Mouse (Mus musculus) bone marrow macrophage, adult 2 months (primary cell): ENCODE results near the gene Pdrg1. TPM values are rescaled to one million over a fixed set of nuclear protein-coding genes. Genes with fewer than 3 reads are reported as not detected.

Experiments
- H3K27ac ChIP-seq: 2 replicates; pipeline ENCODE4 v1.5.1; 2012; ENCODE audit warnings: low read depth, low read length; ENCODE audit not compliant: insufficient read depth
- H3K4me1 ChIP-seq: 2 replicates; pipeline ENCODE4 v1.6.1; 2012; ENCODE audit warnings: low read length; ENCODE audit not compliant: control insufficient read depth, insufficient read depth
- H3K4me3 ChIP-seq: 2 replicates; pipeline ENCODE4 v1.5.1; 2012; ENCODE audit warnings: mild to moderate bottlenecking, low read length, moderate library complexity; ENCODE audit not compliant: insufficient read depth
- CTCF ChIP-seq: IDR thresholded peaks from 2 replicates; pipeline ENCODE4 v1.5.1; 2012; ENCODE audit warnings: low read depth, mild to moderate bottlenecking, low read length, moderate library complexity
- POLR2A ChIP-seq: IDR thresholded peaks from 2 replicates; pipeline ENCODE4 v1.6.1; 2012; ENCODE audit warnings: mild to moderate bottlenecking, low read depth, low read length, borderline replicate concordance
- polyA plus RNA-seq: library from polyadenylated mRNA; stranded (reverse); fragments of >200 nt; gene quantifications from 2 replicates; pipeline ENCODE4 v1.2.4, GENCODE M21; 2012; ENCODE audit not compliant: missing spikeins, insufficient read depth, insufficient read length

The Pdrg1 gene
- polyA plus RNA-seq = 52.8 and 79.8 TPM in 2 replicates

GRCm38 (mm10) chr2:153014758-153015593 is at the start of gene Pdrg1:
Pdrg1 (minus strand) TSS chr2:153015427.
- Histone ChIP-seq H3K27ac (no peak within 1 kb of the TSS), H3K4me3 (peak within 1 kb of the TSS; percentile 99), H3K4me1 (peaks cover 5% of the 10 kb centered on the region; the same call in 1 of the 2 replicates)
- peak; percentile 62 for TF ChIP-seq CTCF
- TF ChIP-seq POLR2A = no peak

GRCm38 (mm10) chr2:153064190-153064970 is 49.2 kb upstream of the Pdrg1 start:
- TF ChIP-seq POLR2A (no peak), CTCF (no peak)
- Histone ChIP-seq H3K4me3 (no peak overlapping the region), H3K4me1 (no peaks in the 10 kb centered on the region), H3K27ac (no peak overlapping the region)

GRCm38 (mm10) chr2:153063394-153063793 is 48.2 kb upstream of the Pdrg1 start:
- TF ChIP-seq CTCF (no peak), POLR2A (no peak)
- no peaks in the 10 kb centered on the region for H3K4me1 ChIP-seq
- no peak overlapping the region for H3K27ac ChIP-seq
- no peak overlapping the region for H3K4me3 ChIP-seq

GRCm38 (mm10) chr2:153060216-153060615 is 45.0 kb upstream of the Pdrg1 start:
- Histone ChIP-seq H3K4me1 (no peaks in the 10 kb centered on the region), H3K4me3 (no peak overlapping the region), H3K27ac (no peak overlapping the region)
- TF ChIP-seq CTCF (no peak), POLR2A (no peak)

GRCm38 (mm10) chr2:153058365-153058764 is 43.1 kb upstream of the Pdrg1 start:
- TF ChIP-seq CTCF (no peak), POLR2A (no peak)
- H3K4me1 ChIP-seq = no peaks in the 10 kb centered on the region
- no peak overlapping the region for H3K27ac ChIP-seq
- H3K4me3 ChIP-seq = no peak overlapping the region

GRCm38 (mm10) chr2:153055270-153055920 is 40.2 kb upstream of the Pdrg1 start:
- Histone ChIP-seq H3K4me3 (no peak overlapping the region), H3K27ac (no peak overlapping the region)

GRCm38 (mm10) chr2:153053896-153054295 is 38.7 kb upstream of the Pdrg1 start:
- TF ChIP-seq POLR2A (no peak), CTCF (no peak)
- no peaks in the 10 kb centered on the region for H3K4me1 ChIP-seq
- no peak overlapping the region for H3K27ac ChIP-seq
- H3K4me3 ChIP-seq = no peak overlapping the region

More at GRCm38 (mm10) chr2:153055270-153055920, 40.2 kb upstream of the Pdrg1 start:
- TF ChIP-seq POLR2A = no peak
- H3K4me1 ChIP-seq = no peaks in the 10 kb centered on the region

GRCm38 (mm10) chr2:153052700-153053351 is 37.6 kb upstream of the Pdrg1 start:
- Histone ChIP-seq H3K27ac (no peak overlapping the region), H3K4me1 (no peaks in the 10 kb centered on the region), H3K4me3 (no peak overlapping the region)
- TF ChIP-seq CTCF (no peak), POLR2A (no peak)

GRCm38 (mm10) chr2:153051537-153051936 is 36.3 kb upstream of the Pdrg1 start:
- TF ChIP-seq POLR2A (no peak), CTCF (no peak)
- no peaks in the 10 kb centered on the region for H3K4me1 ChIP-seq
- no peak overlapping the region for H3K4me3 ChIP-seq
- no peak overlapping the region for H3K27ac ChIP-seq
